Mouse (Mus musculus): Measurements from ENCODE around the gene Fbxl2.

DNA sequence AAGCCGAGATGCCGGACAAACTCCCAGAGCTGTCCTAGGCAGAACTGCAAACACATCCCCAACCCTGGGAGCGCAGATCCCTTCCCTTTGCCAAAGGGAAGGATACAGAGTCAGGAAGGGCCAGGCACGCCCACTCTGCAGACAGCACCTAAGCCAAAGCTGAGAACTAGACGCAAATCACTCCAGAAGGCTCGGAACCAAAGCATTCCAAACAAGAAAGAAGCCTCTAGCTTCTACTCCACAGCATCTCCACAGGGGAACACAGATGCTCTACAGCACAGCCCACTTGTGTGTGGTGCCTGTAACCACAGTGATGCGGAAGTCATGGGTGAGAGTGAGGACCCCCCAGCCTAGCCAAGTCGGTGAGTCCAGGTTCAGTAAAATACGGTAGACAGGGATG lies 20.8 kb downstream of the Fbxl2 start:
- TF ChIP-seq CTCF (IDR thresholded peaks at IDR 0.05; ENCODE audit: borderline replicate concordance, control insufficient read depth, extremely low read depth, insufficient read depth, low read length, poor library complexity) (no peak), POLR2A (IDR thresholded peaks at IDR 0.05; ENCODE audit: control insufficient read depth, extremely low read depth, insufficient read depth, low read length, poor library complexity) (no peak)

All from thymus, adult 2 months (tissue).